Mouse (Mus musculus): ENCODE results near the gene 4933412E24Rik.

- TF ChIP-seq TAL1 (IDR thresholded peaks at IDR 0.05; ENCODE audit: low read length) (no peak), GATA1 (IDR thresholded peaks at IDR 0.05; ENCODE audit: low read length) (no peak)
Observed at GRCm38 (mm10) chr15:60030728-60031127, 14.3 kb upstream of the 4933412E24Rik start.

Data from erythroblast, embryonic 14.5 days (primary cell).